Mouse (Mus musculus) left cerebral cortex, postnatal 10 days (tissue): ENCODE results near the gene Tmx4. TPM values are rescaled to one million over a fixed set of nuclear protein-coding genes. Genes with fewer than 3 reads are reported as not detected.

Experiments
- DNase-seq, 2 experiments: peaks; one replicate each; pipeline ENCODE4 v3.0.0; 2021 to 2022; ENCODE audit warnings: low spot score in 2 of 2, mixed read lengths in 1 of 2; ENCODE audit errors: extremely low spot score in 1 of 2
- intact Hi-C: fragments of 180-260 bp; cut with DNase I; formaldehyde crosslinking; loops from one replicate; pipeline ENCODE4 v1.15.1; 2025
- total RNA-seq, 2 experiments: library from RNA; stranded (reverse); gene quantifications; 2 replicates each; pipeline ENCODE4 v1.2.3; 2021

The Tmx4 gene
- total RNA-seq, 2 experiments from 2014 or later, result 139 to 141 TPM

- intact Hi-C loops, result no loop called here
- no peak for DNase-seq
Measured at GRCm38 (mm10) chr2:134591081-134591694, 52.8 kb downstream of the Tmx4 start.

GRCm38 (mm10) chr2:134585243-134585642 is 58.7 kb downstream of the Tmx4 start:
- intact Hi-C loops, result no loop called here

GRCm38 (mm10) chr2:134559422-134559821 is 84.5 kb downstream of the Tmx4 start:
- no peak for DNase-seq
- intact Hi-C loops, result loop anchor here (5.0 kb wide), 1 partner anchor 768 kb away; no protein-coding TSS in a partner anchor

More at GRCm38 (mm10) chr2:134585243-134585642, 58.7 kb downstream of the Tmx4 start:
- DNase-seq, result no peak

GRCm38 (mm10) chr2:134554221-134554727 is 89.7 kb downstream of the Tmx4 start, which contains the start of gene Hao1:
Hao1 (minus strand) TSS chr2:134554368.
- intact Hi-C loops, result no loop called here
- no peak for DNase-seq

- no peak for DNase-seq
- intact Hi-C loops, result no loop called here
Measured at GRCm38 (mm10) chr2:134552358-134552757, 91.6 kb downstream of the Tmx4 start.

GRCm38 (mm10) chr2:134549770-134550169 is 94.2 kb downstream of the Tmx4 start:
- intact Hi-C loops, result loop anchor here (5.0 kb wide), 1 partner anchor 783 kb away; no protein-coding TSS in a partner anchor
- DNase-seq, result peak; percentile 56 to 60

- DNase-seq, result no peak
- intact Hi-C loops, result loop anchor here (5.0 kb wide), 1 partner anchor 787 kb away; no protein-coding TSS in a partner anchor
Measured at GRCm38 (mm10) chr2:134545116-134545515, 98.8 kb downstream of the Tmx4 start.

GRCm38 (mm10) chr2:134544321-134545065 is 99.5 kb downstream of the Tmx4 start:
- no peak for DNase-seq
- intact Hi-C loops, result loop anchor here (5.0 kb wide), 2 partner anchors 788 to 992 kb away; partner anchors contain the start of gene Bmp2

Other genes starting within 250 kb of the Tmx4 start
- gene Hao1, start 89.8 kb downstream of the Tmx4 start, total RNA-seq, result under 1 TPM in 1 of 2 experiments, not detected in 1; 0.17 TPM
- 100 to 1,000 TPM; 158 to 161 TPM for gene Plcb1, start 141.9 kb upstream of the Tmx4 start, total RNA-seq